Mouse (Mus musculus) heart, embryonic 15.5 days (tissue): ENCODE measurements around the gene Prdm16. TPM values are rescaled to one million over a fixed set of nuclear protein-coding genes. Genes with fewer than 3 reads are reported as not detected.

Experiments used
- ATAC-seq: fragments of 200-750 bp; cut with Nextera tagmentation; replicated peaks from 2 replicates; pipeline ENCODE4 v1.8.0; 2017; ENCODE audit warnings: low read depth, moderate TSS enrichment; ENCODE audit not compliant: insufficient number of reproducible peaks, insufficient read depth, low FRiP score
- H3K27ac ChIP-seq: fragments of 300-500 bp; sonication (generic); 2 replicates; pipeline ENCODE4 v1.5.1; 2015; ENCODE audit warnings: mild to moderate bottlenecking, inconsistent platforms
- H3K27me3 ChIP-seq: fragments of 300-500 bp; sonication (generic); 2 replicates; pipeline ENCODE4 v1.6.1; 2015; ENCODE audit warnings: inconsistent platforms
- H3K36me3 ChIP-seq: fragments of 300-500 bp; sonication (generic); 2 replicates; pipeline ENCODE4 v1.6.1; 2015; ENCODE audit warnings: mild to moderate bottlenecking, inconsistent platforms
- H3K4me1 ChIP-seq: fragments of 300-500 bp; sonication (generic); replicated peaks from 2 replicates; pipeline ENCODE4 v1.6.1; 2015; ENCODE audit warnings: inconsistent platforms
- H3K4me2 ChIP-seq: fragments of 300-500 bp; sonication (generic); 2 replicates; pipeline ENCODE4 v1.6.1; 2015; ENCODE audit warnings: inconsistent platforms, mild to moderate bottlenecking, moderate library complexity
- H3K4me3 ChIP-seq: fragments of 300-500 bp; sonication (generic); 2 replicates; pipeline ENCODE4 v1.5.1; 2015; ENCODE audit warnings: mild to moderate bottlenecking, inconsistent platforms
- H3K9ac ChIP-seq: fragments of 300-500 bp; sonication (generic); 2 replicates; pipeline ENCODE4 v1.6.1; 2015; ENCODE audit warnings: mild to moderate bottlenecking, inconsistent platforms
- H3K9me3 ChIP-seq: fragments of 300-500 bp; sonication (generic); replicated peaks from 2 replicates; pipeline ENCODE4 v1.6.1; 2016; ENCODE audit warnings: inconsistent platforms
- WGBS: fragments of 180-500 bp; shearing (Covaris S2); methylation state at CpG from one replicate; pipeline ENCODE4 v1.1.7; 2015; ENCODE audit warnings: mixed read lengths; 5-methylcytosine and 5-hydroxymethylcytosine counted together
- polyA plus RNA-seq: library from polyadenylated mRNA; unstranded; fragments of >200 nt; fragmentation: Nextera tagmentation; extraction: Ambion mirVana; gene quantifications from 2 replicates; pipeline ENCODE4 v1.2.1, GENCODE M21; 2015

The Prdm16 gene
- polyA plus RNA-seq, 1 experiment from 2014 or later, result 20.9 TPM

DNA sequence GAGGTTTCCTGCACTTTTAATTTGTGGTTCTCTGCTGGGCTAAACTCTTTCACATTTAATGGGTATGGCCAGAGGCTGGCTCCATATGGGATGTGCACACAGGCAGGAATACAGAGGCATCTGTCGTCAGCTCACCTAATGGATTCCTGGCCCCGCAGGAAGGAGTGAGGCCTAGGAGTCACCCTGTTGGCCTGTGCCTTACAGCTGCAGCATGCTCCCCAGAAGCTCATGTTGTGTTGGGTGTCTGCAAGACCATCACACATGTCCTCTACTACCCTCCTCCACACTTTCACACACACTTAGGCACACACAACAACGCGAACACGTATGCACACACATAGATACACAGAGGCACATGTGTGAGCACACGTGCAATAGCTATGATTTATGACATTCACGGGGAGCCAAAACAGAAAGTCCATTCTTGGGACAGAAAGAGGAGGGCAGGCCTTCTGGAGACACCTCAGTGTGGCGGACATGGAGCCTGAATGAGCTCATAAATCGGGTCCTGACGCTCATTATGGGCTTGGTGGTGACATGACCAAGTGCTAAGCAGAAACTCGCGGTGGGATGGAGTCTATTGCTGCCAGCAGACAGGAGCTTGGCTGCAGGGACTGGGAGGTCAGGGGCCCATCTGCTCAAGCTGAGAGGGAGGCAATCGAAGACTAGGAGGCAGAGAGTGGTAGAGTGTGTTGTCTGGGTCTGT is 265.0 kb downstream of the Prdm16 start:
- Histone ChIP-seq H3K36me3 (no peaks in the 10 kb centered on the region), H3K9me3 (no peaks in the 10 kb centered on the region), H3K27me3 (no peaks in the 10 kb centered on the region), H3K4me3 (no peak overlapping the region), H3K4me2 (no peak overlapping the region), H3K9ac (no peak overlapping the region), H3K27ac (no peak overlapping the region), H3K4me1 (peaks cover 22% of the 10 kb centered on the region)
- WGBS, result 52% methylated on average over 13 of the region's 13 CpGs
- no peak for ATAC-seq

DNA sequence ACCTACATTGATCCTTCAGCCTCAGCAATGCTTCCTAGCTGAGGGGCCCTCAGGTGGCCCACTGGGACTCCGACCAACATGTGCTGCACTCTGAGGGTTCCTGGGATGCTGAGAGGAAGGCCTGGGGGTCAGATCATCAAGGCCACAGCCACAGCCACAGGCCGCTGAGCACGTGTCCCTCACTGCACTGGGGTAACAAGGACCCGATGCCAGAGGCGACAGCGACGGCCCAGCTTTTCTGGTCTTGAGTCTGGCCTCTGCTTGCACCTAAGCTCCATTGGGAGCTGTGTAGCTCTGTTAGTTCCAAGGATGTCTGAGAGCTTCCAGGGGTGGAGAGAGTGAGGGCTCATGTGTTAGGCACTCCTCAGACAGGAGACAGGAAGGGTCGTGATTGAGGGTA is 265.8 kb downstream of the Prdm16 start:
- H3K9ac ChIP-seq, result no peak overlapping the region
- no peak overlapping the region for H3K4me3 ChIP-seq
- no peak for ATAC-seq
- no peak overlapping the region for H3K4me2 ChIP-seq
- 64% methylated on average over 8 of the region's 8 CpGs for WGBS
- no peaks in the 10 kb centered on the region for H3K9me3 ChIP-seq
- no peaks in the 10 kb centered on the region for H3K36me3 ChIP-seq
- peaks cover 22% of the 10 kb centered on the region for H3K4me1 ChIP-seq
- H3K27ac ChIP-seq, result no peak overlapping the region
- no peaks in the 10 kb centered on the region for H3K27me3 ChIP-seq

DNA sequence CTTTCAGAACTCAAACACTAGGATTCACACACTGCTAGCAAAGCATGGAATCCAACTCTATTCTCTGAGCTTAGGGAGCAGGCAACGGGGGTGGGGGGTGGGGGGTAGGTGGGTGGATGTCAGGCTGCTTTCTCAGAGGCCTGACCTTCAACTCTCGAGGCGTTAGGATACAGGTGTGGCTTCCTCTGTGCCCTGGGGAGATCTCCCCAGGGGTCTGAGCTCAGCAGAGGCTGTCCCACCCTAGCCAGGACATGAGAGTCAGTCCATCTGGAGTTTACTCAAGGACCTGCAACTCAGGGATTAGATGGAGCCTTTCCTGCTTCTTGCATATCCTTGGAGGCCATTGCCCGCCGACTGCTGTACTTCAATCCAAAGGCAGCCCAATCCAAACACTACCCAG is 267.6 kb downstream of the Prdm16 start:
- Histone ChIP-seq H3K4me3 (no peak overlapping the region), H3K36me3 (no peaks in the 10 kb centered on the region; the same call in 1 of the 2 replicates), H3K9ac (no peak overlapping the region), H3K27me3 (no peaks in the 10 kb centered on the region), H3K9me3 (no peaks in the 10 kb centered on the region), H3K4me2 (no peak overlapping the region), H3K27ac (no peak overlapping the region), H3K4me1 (peaks cover 22% of the 10 kb centered on the region)
- WGBS, result 67% methylated on average over 5 of the region's 5 CpGs
- no peak for ATAC-seq

DNA sequence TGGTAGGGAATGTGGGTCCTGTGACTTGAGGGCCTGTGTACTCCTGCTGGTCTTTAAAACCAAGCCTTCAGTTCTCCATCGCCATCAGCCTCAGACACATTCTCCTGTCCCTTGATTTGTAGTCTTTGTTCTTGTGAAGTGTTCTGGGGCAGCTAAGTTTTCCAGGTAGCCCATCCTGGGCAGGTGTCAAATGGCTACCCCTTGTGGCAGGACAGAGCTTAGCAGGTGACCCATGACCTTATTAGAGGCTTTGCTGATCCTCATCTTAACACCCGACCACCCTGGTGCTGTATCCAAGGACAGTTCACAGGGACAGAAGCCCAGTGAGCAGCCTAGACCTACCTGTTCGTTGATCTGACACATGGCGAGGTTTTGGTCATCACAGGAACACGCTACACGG is 269.8 kb downstream of the Prdm16 start:
- ATAC-seq, result no peak
- peaks cover 4% of the 10 kb centered on the region; the same call in 1 of the 2 replicates for H3K27me3 ChIP-seq
- 78% methylated on average over 6 of the region's 6 CpGs for WGBS

DNA sequence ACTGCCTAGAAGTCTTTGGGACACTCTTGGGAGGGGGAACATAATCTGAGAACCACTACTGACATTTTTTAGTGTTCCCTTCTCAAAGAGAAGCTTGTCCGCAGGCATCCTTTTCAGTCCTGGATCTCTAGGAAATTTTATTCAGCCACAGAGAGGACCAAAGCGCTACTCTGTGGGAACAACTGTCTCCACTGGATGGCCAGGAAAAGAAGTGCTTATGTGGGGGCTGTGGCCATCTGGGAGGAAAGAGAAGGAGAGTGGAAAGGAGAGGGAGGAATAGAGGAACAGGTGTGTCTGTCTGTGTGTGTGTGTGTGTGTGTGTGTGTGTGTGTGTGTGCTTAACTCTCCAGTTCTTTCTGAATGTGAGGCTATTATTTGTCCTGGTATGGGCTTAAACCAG is 271.9 kb downstream of the Prdm16 start:
- peaks cover 12% of the 10 kb centered on the region for H3K4me1 ChIP-seq
- H3K4me2 ChIP-seq, result no peak overlapping the region
- no peaks in the 10 kb centered on the region for H3K9me3 ChIP-seq
- no peak overlapping the region for H3K9ac ChIP-seq
- no peak overlapping the region for H3K27ac ChIP-seq
- ATAC-seq, result no peak
- H3K27me3 ChIP-seq, result peaks cover 4% of the 10 kb centered on the region; the same call in 1 of the 2 replicates
- no peaks in the 10 kb centered on the region; the same call in 1 of the 2 replicates for H3K36me3 ChIP-seq
- 91% methylated on average over 2 of the region's 2 CpGs for WGBS
- H3K4me3 ChIP-seq, result no peak overlapping the region

More for the DNA sequence above, 269.8 kb downstream of the Prdm16 start:
- no peak overlapping the region for H3K4me2 ChIP-seq
- H3K9ac ChIP-seq, result no peak overlapping the region
- H3K36me3 ChIP-seq, result no peaks in the 10 kb centered on the region; the same call in 1 of the 2 replicates
- H3K9me3 ChIP-seq, result no peaks in the 10 kb centered on the region
- H3K27ac ChIP-seq, result no peak overlapping the region
- peaks cover 18% of the 10 kb centered on the region for H3K4me1 ChIP-seq
- no peak overlapping the region for H3K4me3 ChIP-seq

DNA sequence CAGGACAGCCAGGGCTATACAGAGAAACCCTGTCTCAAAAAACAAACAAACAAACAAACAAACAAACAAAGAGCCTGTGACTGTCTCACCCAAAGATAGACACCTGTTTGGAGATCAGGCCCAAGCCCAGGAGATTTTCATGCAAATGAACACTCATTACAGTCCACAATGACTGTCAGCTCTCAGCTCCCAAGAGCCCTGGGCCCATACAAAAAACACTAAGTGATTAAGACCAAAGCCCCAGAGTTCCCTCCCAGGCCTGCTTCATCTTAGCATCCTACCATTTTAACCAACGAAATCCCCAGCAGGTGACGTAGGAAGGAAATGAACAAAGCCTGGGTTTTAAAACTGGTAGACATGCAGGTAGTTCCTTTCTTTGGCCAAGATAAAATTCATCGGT is 275.8 kb downstream of the Prdm16 start:
- Histone ChIP-seq H3K4me3 (no peak overlapping the region), H3K9ac (no peak overlapping the region), H3K9me3 (no peaks in the 10 kb centered on the region), H3K4me2 (no peak overlapping the region), H3K27me3 (peaks cover 4% of the 10 kb centered on the region; the same call in 1 of the 2 replicates), H3K27ac (no peak overlapping the region), H3K36me3 (no peaks in the 10 kb centered on the region; the same call in 1 of the 2 replicates), H3K4me1 (peaks cover 32% of the 10 kb centered on the region)
- no peak for ATAC-seq
- 91% methylated on average over 3 of the region's 3 CpGs for WGBS

DNA sequence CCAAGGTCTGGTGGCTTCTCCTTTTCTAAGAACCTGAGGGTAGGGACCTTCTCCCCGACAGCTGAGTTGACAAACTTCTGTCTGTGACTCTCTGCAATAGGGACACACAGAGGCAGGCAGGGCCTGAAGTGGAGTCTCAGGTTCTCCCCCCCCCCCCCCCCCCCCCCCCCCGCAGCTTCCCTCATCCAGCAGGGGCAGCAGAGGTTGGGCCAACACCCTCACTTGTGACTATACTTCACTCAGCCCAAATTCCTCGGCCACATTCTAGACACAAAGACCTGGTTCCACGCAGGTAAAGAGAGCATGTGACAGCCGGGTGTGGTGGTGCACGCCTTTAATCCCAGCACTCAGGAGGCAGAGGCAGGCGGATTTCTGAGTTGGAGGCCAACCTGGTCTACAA is 276.2 kb downstream of the Prdm16 start:
- H3K4me2 ChIP-seq, result no peak overlapping the region

DNA sequence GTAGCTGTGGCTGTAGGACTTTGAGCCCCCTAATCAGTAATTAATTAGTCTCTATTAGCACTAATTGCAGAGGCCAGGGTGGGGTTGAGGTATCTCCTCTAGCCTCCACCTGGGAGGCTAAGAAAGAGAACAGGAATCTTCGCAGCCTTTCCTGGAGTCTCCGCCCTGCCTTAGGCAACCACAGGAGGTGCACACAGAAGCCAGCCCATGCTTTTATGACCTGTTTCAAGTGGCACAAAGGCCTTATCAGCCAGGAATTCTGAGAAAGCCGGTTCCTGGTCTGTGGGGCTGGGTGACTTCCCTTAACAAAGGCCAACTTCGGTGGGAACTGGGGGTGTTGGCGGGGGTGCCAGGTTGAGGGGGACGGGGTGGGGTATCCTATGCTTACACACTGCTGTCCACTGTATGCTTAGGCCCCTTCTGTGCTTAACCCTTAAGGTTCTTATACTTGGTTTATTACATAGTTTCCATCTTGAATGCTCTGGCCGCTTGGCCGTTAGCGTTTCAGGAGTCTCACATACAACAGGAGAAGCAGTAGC is 276.8 kb downstream of the Prdm16 start:
- no peak for ATAC-seq
- Histone ChIP-seq H3K27ac (peak overlapping the region; percentile 81), H3K36me3 (no peaks in the 10 kb centered on the region), H3K27me3 (peaks cover 4% of the 10 kb centered on the region; the same call in 1 of the 2 replicates), H3K9ac (no peak overlapping the region), H3K9me3 (no peaks in the 10 kb centered on the region), H3K4me3 (no peak overlapping the region), H3K4me2 (no peak overlapping the region), H3K4me1 (peaks cover 32% of the 10 kb centered on the region)
- WGBS, result 59% methylated on average over 9 of the region's 9 CpGs

More for the DNA sequence above, 276.2 kb downstream of the Prdm16 start:
- Histone ChIP-seq H3K9ac (no peak overlapping the region), H3K9me3 (no peaks in the 10 kb centered on the region), H3K4me1 (peaks cover 32% of the 10 kb centered on the region), H3K27me3 (peaks cover 4% of the 10 kb centered on the region; the same call in 1 of the 2 replicates), H3K4me3 (no peak overlapping the region), H3K27ac (peak overlapping the region; percentile 81), H3K36me3 (no peaks in the 10 kb centered on the region; the same call in 1 of the 2 replicates)
- no peak for ATAC-seq
- 74% methylated on average over 6 of the region's 7 CpGs for WGBS

DNA sequence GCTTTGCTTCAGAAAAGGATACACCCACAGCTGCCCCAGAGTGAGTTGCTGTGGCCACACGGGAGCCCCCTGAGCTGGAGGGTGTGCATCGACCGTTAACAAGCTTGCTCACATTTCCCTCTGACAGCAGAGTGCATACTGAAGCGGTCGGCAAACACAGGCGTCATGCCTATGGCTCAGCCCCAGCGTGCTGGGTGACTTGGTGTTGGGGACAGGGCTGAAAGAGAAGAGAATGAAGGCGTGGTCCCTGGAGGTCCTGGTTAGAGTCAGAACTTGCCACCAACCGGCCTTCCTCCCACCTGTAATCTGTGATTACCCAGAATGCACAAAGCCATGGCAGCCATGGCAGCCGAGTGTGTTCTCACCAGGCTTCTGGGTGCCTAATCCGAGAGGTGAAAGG is 277.9 kb downstream of the Prdm16 start:
- Histone ChIP-seq H3K9me3 (no peaks in the 10 kb centered on the region), H3K4me2 (no peak overlapping the region)

DNA sequence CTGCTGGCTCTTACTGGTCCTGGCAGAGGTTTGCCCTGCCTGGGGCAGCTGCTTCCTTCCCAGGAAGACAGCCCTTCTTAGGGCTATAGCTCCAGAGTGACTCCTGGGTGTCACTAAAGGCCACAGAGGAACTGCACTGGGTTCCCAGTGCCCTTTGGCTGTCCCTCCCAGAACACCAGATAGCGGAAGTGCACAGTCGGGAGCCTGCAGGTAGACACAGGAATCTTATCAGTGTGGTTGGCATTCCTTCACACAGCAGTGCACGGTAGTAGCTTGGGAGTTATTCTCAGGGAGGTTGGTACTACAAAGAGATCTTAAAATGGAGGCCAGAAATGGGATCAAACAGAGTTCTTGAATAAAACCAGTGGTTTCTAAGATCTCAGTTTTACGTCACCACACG is 278.3 kb downstream of the Prdm16 start:
- Histone ChIP-seq H3K9ac (no peak overlapping the region), H3K4me1 (peaks cover 32% of the 10 kb centered on the region), H3K4me2 (no peak overlapping the region)

More for the DNA sequence above, 277.9 kb downstream of the Prdm16 start:
- H3K27ac ChIP-seq, result peak overlapping the region; percentile 81
- no peak overlapping the region for H3K4me3 ChIP-seq
- H3K4me1 ChIP-seq, result peaks cover 32% of the 10 kb centered on the region
- H3K36me3 ChIP-seq, result no peaks in the 10 kb centered on the region
- no peak overlapping the region for H3K9ac ChIP-seq
- WGBS, result 44% methylated on average over 11 of the region's 11 CpGs
- no peak for ATAC-seq
- H3K27me3 ChIP-seq, result peaks cover 9% of the 10 kb centered on the region; the same call in 1 of the 2 replicates

DNA sequence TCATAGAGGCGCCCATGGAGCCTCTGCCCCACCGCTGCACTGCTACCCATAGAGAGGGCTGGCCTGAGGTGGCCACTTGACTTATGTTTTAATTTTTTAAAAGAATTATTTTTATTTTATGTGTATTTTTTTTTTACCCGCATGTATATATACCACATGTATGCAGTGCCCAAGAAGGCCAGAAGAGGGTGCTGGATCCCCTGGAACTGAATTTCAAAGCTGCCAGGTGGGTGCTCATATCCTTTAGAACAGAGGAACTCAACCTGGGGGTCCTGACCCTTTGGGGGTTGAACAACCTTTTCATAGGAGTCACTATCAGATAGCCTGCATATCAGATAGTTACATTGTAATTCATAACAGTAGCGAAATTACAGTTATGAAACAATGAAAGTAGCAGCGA is 281.3 kb downstream of the Prdm16 start:
- H3K9ac ChIP-seq, result no peak overlapping the region
- H3K4me2 ChIP-seq, result no peak overlapping the region
- H3K9me3 ChIP-seq, result no peaks in the 10 kb centered on the region
- no peak overlapping the region for H3K27ac ChIP-seq
- H3K4me1 ChIP-seq, result peaks cover 43% of the 10 kb centered on the region
- 93% methylated on average over 5 of the region's 5 CpGs for WGBS
- 0 out of 2 replicates have a peak, but pooled peaks cover 7% of the 10 kb centered on the region for H3K27me3 ChIP-seq
- H3K4me3 ChIP-seq, result no peak overlapping the region
- no peaks in the 10 kb centered on the region for H3K36me3 ChIP-seq
- no peak for ATAC-seq

More for the DNA sequence above, 278.3 kb downstream of the Prdm16 start:
- no peak overlapping the region for H3K4me3 ChIP-seq
- WGBS, result 34% methylated on average over 5 of the region's 5 CpGs
- H3K27ac ChIP-seq, result peak overlapping the region; percentile 81
- no peaks in the 10 kb centered on the region for H3K36me3 ChIP-seq
- peaks cover 11% of the 10 kb centered on the region; the same call in 1 of the 2 replicates for H3K27me3 ChIP-seq
- no peaks in the 10 kb centered on the region for H3K9me3 ChIP-seq
- ATAC-seq, result peak; percentile 38; the same call in 1 of the 2 replicates
